Mouse (Mus musculus) urinary bladder, postnatal 0 days (tissue): Measurements from ENCODE around the gene Gm7995. TPM values are rescaled to one million over a fixed set of nuclear protein-coding genes. Genes with fewer than 3 reads are reported as not detected.

ENCODE experiments used
- microRNA-seq: library from miRNA; unstranded; fragments of <30 nt; microRNA quantifications from one replicate; pipeline ENCODE4, GENCODE M21; 2016
- polyA plus RNA-seq: library from polyadenylated mRNA; unstranded; fragments of >200 nt; fragmentation: Nextera tagmentation; extraction: Ambion mirVana; gene quantifications from 2 replicates; pipeline ENCODE4 v1.2.1, GENCODE M21; 2015

The Gm7995 gene
- not detected in 2 replicates for polyA plus RNA-seq

DNA sequence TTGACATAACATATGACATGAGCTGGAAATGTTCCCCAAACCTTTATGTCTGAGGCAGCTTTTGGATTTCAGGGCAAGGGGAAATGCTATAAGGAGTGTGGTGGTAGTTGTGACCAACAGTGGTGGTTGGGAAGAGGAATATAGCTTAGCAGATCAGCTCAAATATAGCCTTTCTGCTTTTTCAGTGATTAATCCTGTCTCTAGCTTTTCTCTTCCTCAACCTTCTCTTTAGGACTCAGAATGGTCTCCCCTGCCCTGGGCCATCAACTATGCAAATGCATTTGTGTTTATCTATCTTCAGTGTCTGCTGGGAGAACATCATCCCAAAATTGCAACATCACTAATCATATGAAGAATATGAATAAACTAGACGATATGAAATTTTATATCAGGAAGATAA is at the start of gene Gm7995:
Gm7995 (plus strand) TSS at position 301 of the 400 bp plus-strand sequence.

DNA sequence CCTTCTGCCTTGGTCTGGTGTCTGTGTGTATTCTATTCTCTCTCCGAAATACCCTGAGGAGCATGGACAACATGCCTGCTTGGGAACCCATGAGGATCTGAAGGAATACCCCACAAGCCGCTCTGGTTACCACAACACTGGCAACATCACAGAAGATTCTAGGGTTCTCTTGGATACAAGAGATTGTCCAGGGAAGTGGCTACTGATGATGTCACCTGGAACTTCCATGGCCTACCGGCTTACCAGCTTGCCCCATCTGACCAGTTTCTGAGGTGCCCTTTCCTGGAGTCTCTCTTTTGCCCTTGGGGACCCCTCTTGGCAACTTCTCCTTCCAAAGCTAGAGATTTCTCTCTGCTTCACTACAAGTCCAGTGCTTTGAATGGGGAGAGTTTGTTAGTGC is 12.8 kb upstream of the Gm7995 start, which contains the start of gene Gm9611:
Gm9611 (minus strand) TSS at position 101 of the 400 bp plus-strand sequence.

Small RNA genes lying within 50 kb of the gene (microRNA-seq; reads per million reads assigned to microRNA genes)
- gene Gm25208 (not detected), gene Gm25892 (not detected)

Other genes starting within 250 kb of the Gm7995 start
- gene Gm7951, start 192.8 kb upstream of the Gm7995 start, polyA plus RNA-seq, result not detected in 2 replicates
- not detected in 2 replicates for gene Gm17027, start 147.6 kb upstream of the Gm7995 start, polyA plus RNA-seq
- gene Gm3573, start 119.4 kb upstream of the Gm7995 start, polyA plus RNA-seq, result not detected in 2 replicates
- gene Gm17026, start 50.2 kb upstream of the Gm7995 start, polyA plus RNA-seq, result not detected in 2 replicates
- not detected in 2 replicates for gene Gm9611, start 12.9 kb upstream of the Gm7995 start, polyA plus RNA-seq
- not detected in 2 replicates for gene Gm8005, start 129.5 kb downstream of the Gm7995 start, polyA plus RNA-seq
- gene Gm8011, start 153.7 kb downstream of the Gm7995 start, polyA plus RNA-seq, result not detected in 2 replicates
- gene Gm8020, start 192.1 kb downstream of the Gm7995 start, polyA plus RNA-seq, result not detected in 2 replicates
- gene Gm8024, start 214.1 kb downstream of the Gm7995 start, polyA plus RNA-seq, result not detected in 2 replicates